In the genomic region with DNA sequence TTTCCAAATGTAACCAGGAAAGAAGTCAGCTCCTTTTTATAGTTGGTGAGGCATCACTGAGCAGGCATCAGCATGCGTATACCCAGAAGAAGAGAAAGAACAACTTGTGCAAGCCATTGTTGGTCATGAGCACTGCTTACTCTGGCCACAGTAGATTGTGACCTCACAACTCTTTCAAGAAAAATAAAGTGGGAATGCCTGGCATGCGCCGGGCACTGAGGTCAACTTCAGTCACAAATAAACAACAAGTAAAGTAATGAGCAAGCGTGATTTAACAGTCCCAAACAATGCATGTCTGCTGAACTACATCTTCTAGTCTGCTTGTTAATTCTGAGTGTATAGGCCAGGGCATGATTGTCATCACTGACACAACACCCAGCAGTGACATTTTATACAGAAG, we compare ENCODE assay signal across 17 mouse cellular contexts.
DNase-seq lines count a peak whose midpoint lies in the region; ATAC-seq and TF ChIP-seq lines count a peak whose summit lies in the region.
"Had no signal": no experiment of that assay in that cellular context is flagged by ENCODE, and none has a peak within 500 bp of the region (broad histone marks: within the 10 kb centered on the region; RNA-seq: fewer than 3 reads in every experiment).

No protein-coding gene starts in this region.

- no peaks in the 10 kb centered on the region for H3K36me3 ChIP-seq in liver, embryonic 15.5 days (replicated peaks)
- no peaks in the 10 kb centered on the region for H3K36me3 ChIP-seq in liver, embryonic 12.5 days
- no peaks in the 10 kb centered on the region for H3K36me3 ChIP-seq in macrophage (ENCODE audit: inconsistent target)
- H3K36me3 ChIP-seq: G1E; midbrain, embryonic 13.5 days; neural tube, embryonic 12.5 days had no signal

- H3K27ac ChIP-seq in gastrocnemius, adult 2 months: peak overlapping the region; percentile 53
- peak overlapping the region; percentile 24; the same call in 1 of the 2 replicates for H3K27ac ChIP-seq in liver, embryonic 15.5 days (replicated peaks)
- no peak overlapping the region for H3K27ac ChIP-seq in liver, embryonic 12.5 days
- peak overlapping the region; percentile 79 for H3K27ac ChIP-seq in macrophage
- H3K27ac ChIP-seq: forebrain, embryonic 13.5 days; midbrain, embryonic 13.5 days; neural tube, embryonic 12.5 days had no signal

- no peak overlapping the region for H3K4me3 ChIP-seq in gastrocnemius, adult 2 months
- no peak overlapping the region for H3K4me3 ChIP-seq in liver, embryonic 15.5 days (replicated peaks)
- H3K4me3 ChIP-seq in liver, embryonic 12.5 days: no peak overlapping the region
- no peak overlapping the region for H3K4me3 ChIP-seq in macrophage (ENCODE audit: inconsistent target)
- H3K4me3 ChIP-seq: forebrain, embryonic 13.5 days; midbrain, embryonic 13.5 days; neural tube, embryonic 12.5 days had no signal

- no peak for ATAC-seq in liver, embryonic 15.5 days (ENCODE audit: insufficient read depth)
- ATAC-seq in liver, embryonic 12.5 days: no peak
- ATAC-seq: forebrain, embryonic 13.5 days; inflammation-experienced regulatory T-cells, adult 6 months; midbrain, embryonic 13.5 days had no signal

- H3K9me3 ChIP-seq in liver, embryonic 15.5 days (replicated peaks): no peaks in the 10 kb centered on the region
- H3K9me3 ChIP-seq in liver, embryonic 12.5 days (replicated peaks): no peaks in the 10 kb centered on the region
- H3K9me3 ChIP-seq: forebrain, embryonic 13.5 days; G1E; midbrain, embryonic 13.5 days; neural tube, embryonic 12.5 days had no signal

- H3K9ac ChIP-seq in liver, embryonic 15.5 days: no peak overlapping the region
- H3K9ac ChIP-seq in liver, embryonic 12.5 days: no peak overlapping the region
- H3K9ac ChIP-seq: forebrain, embryonic 13.5 days; midbrain, embryonic 13.5 days; neural tube, embryonic 12.5 days had no signal

- H3K4me1 ChIP-seq in liver, embryonic 15.5 days (replicated peaks): peaks cover 4% of the 10 kb centered on the region; the same call in 1 of the 2 replicates
- H3K4me1 ChIP-seq in liver, embryonic 12.5 days: peaks cover 9% of the 10 kb centered on the region

- H3K79me2 ChIP-seq in macrophage (ENCODE audit: inconsistent target): no peaks in the 10 kb centered on the region

- no peak for TF ChIP-seq CTCF in gastrocnemius, adult 2 months (IDR thresholded peaks at IDR 0.05)

- no peak for DNase-seq in gastrocnemius, adult 2 months
- DNase-seq in gastrocnemius, postnatal 4 days (ENCODE audit: low spot score in 2 of 2): no peak
- DNase-seq in kidney, adult 9 months: peak; percentile 52
- no peak for DNase-seq in spleen, postnatal 4 days (ENCODE audit: low spot score in 2 of 2)
- DNase-seq in frontal cortex, postnatal 14 days (ENCODE audit: low spot score in 2 of 2): no peak
- DNase-seq: cerebellum, adult 11 months; gastrocnemius, postnatal 36 days; layer of hippocampus, postnatal 36 days; right cerebral cortex, postnatal 14 days had no signal

- H3K4me2 ChIP-seq in liver, embryonic 15.5 days: no peak overlapping the region
- H3K4me2 ChIP-seq in liver, embryonic 12.5 days: no peak overlapping the region
- H3K4me2 ChIP-seq: forebrain, embryonic 13.5 days; midbrain, embryonic 13.5 days; neural tube, embryonic 12.5 days had no signal

- intact Hi-C loops in gastrocnemius, adult 2 months (cut with DNase I): no loop called here

- 55% methylated on average over 4 of the region's 4 CpGs for WGBS in liver, embryonic 15.5 days (ENCODE audit: insufficient replicate concordance)
- 73% methylated on average over 4 of the region's 4 CpGs for WGBS in liver, embryonic 12.5 days (ENCODE audit: insufficient replicate concordance)
- WGBS in macrophage (ENCODE audit: missing documents): 81% methylated on average over 4 of the region's 4 CpGs

- no peaks in the 10 kb centered on the region for H3K27me3 ChIP-seq in liver, embryonic 15.5 days
- no peaks in the 10 kb centered on the region for H3K27me3 ChIP-seq in liver, embryonic 12.5 days (replicated peaks)
- H3K27me3 ChIP-seq: forebrain, embryonic 13.5 days; midbrain, embryonic 13.5 days; neural tube, embryonic 12.5 days had no signal
